Mouse (Mus musculus) layer of hippocampus, postnatal 25 days (tissue): ENCODE measurements at regions not wholly inside any gene's neighbourhood (a gene's known extent, or its start where the extent isn't known, plus 50 kb on each side); places are given as distances from the start of the nearest gene placed in this dataset.

Experiments used
- DNase-seq, 2 experiments: peaks; one replicate each; pipeline ENCODE4 v3.0.0; 2022; ENCODE audit warnings: mixed read lengths in 2 of 2, low spot score in 1 of 2; ENCODE audit errors: extremely low spot score in 1 of 2

DNA sequence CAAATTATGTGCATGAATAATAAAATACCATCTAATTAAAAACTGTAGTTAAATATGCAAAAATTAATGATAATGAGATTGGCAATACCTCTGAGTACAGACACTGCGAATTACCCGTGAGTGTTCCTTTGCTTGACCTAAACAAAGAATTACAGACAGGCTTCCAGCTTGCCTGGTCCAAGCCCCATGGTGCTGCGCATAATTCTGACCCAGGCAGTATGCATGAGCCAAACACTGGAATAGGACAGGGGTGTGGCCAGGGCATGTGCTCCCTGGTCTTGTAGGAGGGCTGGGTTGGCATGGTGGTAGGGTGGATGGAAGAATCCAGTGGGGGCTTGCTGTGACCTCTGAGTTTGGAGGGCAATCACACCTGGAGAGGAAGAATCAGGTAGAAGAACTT, 172.8 kb upstream of the Irx3 start:
- no peak for DNase-seq

DNA sequence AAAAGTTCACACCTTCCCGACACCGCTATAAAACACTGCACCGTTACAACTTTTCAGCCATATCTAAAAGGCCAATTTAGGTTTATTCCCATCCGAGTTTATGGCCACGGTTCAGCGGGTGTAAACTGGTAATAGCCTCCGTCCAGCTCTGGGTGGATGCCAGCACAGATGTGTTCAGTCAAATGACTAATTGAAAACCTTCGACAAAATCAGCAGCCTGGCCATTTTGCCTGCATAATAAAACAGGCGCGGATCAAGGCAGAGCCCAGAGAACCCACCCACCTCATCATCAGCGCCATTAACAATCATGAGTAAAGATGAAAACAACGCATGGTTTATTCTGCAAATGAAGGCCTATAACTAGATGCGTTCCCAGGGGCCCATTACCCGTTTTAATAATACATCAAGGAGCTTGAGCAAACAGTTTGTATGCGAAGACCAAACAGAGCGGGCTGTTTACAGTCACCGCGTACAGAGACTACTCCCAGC, 172.1 kb upstream of the Irx3 start:
- DNase-seq: no peak

DNA sequence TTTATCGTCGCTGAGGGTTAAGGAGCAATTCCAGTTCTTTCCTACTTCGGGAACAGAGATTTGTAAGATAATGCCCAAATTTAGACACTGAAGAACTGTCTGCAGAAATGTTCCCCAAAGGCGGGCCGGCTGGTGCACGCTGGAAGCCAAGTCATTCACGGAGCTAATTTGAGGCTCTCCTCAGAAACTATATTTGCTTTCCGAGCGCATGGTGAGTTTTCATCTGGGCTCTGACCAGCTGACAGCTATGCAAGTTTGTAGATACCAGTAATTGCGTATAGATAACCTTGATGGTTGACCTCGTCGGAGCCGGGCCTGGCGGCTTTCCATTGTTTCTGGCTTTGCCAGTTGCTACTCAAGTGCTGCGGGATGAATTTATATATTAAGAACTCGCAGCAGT, 165.5 kb upstream of the Irx3 start:
- DNase-seq: no peak

DNA sequence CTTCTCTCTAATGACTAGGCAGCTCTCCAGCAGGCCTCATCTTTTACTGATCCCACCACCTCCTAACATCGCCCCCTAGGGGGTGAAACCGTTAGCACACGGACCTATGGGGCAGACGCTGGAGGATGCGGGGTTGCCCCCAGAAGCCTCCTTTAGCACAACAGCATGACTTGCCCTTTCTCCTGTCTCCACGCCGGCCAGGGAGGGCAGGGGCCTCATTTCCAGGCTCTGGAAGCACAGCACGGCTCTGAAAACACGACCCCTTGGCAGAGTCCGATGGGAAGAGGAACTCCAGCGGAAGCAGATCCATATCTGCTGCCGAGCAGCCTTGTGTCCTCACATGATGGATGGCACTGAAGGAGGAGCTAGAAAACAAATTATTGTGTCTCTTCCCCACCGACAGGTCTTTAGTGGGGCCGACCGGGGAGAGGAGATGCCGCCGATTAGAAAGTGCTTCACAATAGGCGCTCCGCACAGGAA, 165.1 kb upstream of the Irx3 start:
- peak in 1 of 2 experiments; percentile 13 for DNase-seq

DNA sequence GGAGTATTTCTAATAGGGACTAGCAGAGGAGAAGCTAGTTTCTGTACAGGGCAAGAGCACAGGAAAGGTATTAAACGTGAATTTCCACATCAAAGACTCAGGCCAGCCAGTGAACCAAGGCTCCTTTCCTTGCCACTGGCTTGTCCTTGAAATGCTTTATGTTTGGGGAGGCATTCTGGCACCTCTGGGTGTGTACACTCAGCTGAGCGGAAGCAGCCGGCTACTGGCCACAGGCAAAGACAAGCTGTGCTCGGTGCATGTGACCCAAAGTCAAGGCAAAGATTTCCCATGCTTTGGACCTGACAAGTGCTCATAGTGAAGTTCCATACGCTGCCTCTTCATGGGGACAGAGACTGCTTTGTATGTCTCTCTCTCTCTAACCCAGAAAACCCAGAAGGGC, 159.8 kb upstream of the Irx3 start:
- no peak for DNase-seq

DNA sequence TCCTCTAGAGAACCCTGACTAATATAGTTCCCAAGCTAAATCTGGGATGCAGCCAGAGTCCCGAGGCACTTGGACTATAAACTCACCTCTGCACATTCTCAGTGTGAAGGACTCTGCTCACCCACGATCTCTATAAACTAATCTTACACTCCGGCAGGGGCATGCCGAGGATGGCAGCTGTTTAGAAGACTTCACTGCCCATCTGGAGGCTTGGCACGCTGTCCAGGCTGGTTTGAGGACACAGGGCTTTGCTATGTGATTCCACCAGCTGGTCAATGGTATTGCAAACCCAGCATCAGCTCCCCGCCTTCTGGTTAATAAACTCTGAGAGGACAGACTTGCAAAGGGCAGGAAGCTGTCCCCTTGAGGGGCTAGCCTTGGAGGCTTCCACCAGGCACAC, 153.3 kb upstream of the Irx3 start:
- DNase-seq: no peak

DNA sequence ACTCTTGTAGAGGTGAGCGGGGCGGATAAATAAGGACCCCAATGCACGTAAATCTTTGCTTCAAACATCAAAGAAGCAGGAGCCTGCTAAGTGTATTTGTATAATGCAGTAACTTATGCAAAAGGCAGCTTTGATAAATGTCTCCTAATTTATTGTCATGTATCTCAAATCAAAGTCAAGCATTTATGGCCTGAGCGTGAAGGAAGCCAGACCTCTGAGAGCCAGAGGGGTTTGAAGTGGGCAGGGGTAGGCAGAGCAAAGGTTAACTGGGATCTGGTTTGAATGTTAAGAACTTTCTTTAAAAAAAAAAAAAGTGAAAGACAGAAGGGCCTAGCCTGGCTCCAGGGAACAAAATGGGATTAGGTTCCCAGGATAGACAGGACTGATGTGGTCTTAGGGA, 151.1 kb upstream of the Irx3 start:
- no peak for DNase-seq

DNA sequence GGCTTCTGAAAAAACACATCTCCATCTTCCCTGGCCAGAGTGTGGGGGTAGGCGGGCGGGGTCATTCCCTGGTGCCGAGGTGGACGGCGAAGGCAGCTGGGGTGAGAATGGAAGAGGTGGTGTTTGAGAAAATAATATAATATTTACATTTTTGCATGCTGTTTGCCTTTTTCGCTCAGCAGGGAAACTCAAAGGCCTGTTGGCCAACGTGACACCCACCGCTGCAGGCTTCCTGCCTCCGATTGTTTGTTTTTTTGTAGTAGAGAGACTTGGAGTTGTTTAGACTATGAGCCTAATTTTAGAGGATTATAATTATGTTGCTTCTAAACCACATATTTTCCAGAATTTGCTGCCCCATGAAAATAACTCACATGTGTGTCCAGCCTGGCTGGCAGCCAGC, 147.2 kb upstream of the Irx3 start:
- no peak for DNase-seq

DNA sequence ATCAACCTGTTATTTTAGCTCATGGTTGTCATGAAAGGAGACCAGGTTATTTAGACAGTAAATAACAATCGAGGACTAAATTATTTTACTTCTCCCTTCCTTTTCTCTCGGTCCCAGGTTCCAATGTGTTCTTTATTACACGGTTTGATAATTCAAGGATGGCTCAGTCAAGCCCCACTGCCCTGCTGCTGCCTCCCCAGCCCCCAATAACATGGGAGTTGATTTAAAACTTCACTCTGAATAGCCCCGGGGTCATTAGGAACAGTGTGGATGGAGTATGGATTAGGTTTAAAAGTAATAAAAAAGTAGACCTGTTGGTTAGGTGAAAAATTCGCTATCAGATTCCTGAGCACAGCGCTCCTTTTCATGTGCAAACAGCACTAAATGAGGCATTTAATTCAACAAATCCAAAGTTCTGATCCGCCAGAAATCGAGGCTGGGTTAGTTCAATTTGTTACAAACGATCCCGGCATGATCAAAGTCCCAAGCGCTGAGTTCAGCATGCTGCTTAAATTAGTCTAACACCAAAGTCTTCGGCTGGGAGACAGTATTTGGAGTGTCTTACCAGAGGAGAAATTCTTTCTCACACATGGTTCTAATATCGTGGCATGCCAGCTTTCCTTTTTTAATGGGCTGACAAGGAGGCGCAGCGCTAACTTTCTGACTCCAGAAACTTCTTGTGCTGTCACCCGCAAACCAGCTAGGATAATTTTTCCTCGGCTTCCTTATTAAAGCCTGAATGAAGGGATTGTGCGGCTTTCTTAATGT, 146.5 kb upstream of the Irx3 start:
- DNase-seq: no peak

DNA sequence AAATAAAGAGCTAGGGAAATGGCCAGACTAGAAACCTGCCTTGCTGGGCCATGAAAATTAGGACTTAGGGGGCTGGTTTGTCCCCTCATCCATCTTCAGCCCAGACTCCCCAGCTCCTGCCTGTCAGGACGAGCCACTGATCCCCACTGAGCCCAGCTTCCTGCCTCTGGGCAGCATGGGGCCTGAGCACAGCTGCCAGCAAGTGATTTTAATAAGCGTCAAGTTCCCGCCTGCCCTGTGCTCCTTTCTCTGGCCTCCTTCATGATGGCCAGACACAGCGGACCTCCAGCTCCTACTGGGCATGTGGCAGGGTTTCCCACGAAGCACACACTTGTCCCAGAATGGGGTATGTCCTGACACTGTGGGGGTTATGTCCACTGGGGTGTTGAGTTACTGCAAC, 139.1 kb upstream of the Irx3 start:
- DNase-seq: no peak

DNA sequence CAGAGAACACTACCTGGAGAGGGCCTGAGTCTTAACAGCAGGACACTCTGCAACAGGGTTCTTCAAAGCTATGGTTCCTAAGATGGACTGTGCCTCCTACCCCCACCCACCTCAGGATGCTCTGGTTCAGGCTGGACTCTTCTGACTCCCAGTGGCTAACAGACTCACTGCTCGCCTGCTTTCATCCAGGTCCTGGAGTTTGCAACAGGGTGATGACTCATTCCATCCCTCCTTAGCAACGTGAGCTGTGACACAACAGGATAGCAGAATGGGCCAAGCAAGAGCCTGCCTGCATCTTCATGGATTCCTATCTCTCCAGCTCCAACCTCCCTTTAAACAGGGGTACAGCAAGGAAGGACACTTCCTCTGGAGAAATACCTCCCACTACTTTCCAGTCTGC, 135.4 kb upstream of the Irx3 start:
- no peak for DNase-seq

DNA sequence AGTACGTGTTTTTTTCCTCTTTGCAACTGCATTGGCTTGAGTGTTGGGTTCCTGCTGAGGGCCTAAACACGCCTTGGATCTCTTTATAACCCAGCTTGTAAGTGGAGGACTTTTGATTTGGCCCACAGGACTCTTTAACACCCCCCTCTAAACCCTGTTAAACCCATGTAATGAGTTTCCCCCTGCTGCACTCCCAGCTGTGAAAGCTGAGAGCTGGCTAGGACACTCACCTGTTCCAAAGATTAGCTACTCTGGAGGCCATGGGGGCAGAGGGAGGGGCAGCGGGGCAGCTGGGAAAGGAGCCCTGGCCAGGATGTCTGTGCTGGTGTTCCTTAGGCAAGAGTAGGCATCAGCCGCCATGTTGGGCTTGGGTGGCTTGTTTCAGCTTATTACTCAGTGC, 128.7 kb upstream of the Irx3 start:
- no peak for DNase-seq

DNA sequence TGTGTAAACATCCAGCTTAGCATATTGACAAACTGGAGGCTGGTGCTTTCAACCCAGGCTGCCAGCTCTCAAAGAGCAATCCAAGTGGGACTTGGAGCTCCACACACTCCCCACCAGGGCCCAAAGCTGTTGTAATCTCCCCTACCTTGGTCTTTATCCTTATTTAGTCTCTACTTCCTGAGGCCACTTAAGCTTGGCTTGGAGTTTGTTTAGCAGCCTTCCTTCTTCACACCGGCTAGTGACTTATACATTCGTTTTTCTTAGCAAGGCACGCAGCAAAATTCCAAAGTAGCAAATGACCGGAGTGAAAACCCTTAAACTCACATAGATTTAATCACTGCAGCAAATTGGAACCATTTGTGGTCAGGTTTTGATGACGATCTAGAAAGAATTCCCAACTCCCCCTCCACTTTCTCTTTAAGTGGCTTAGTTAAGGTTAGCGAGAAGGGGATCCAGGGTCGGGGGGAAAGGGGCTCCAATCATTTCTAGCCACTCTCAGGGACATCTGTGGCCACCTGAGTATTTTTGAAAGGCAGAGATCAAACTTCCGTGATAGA, 124.2 kb upstream of the Irx3 start:
- no peak for DNase-seq

DNA sequence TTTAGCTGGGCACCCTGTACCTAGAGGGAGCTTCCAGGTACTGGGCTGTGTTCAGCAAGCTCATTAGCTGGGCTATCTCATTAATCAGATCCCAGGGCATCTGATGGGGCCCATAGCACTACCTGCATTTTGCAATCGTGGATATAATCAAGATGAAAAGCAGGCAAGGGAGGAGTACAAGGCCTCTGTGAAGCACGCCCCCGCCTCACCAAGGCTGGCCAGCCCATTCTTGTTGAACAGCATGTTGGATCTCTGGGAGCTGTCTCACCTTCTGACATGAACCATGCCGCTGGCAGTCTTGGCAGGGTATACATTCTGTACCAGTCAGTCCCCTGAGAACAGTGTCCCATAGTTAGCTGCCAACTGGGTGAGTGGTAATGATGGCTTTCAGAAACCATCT, 122.3 kb upstream of the Irx3 start:
- no peak for DNase-seq

DNA sequence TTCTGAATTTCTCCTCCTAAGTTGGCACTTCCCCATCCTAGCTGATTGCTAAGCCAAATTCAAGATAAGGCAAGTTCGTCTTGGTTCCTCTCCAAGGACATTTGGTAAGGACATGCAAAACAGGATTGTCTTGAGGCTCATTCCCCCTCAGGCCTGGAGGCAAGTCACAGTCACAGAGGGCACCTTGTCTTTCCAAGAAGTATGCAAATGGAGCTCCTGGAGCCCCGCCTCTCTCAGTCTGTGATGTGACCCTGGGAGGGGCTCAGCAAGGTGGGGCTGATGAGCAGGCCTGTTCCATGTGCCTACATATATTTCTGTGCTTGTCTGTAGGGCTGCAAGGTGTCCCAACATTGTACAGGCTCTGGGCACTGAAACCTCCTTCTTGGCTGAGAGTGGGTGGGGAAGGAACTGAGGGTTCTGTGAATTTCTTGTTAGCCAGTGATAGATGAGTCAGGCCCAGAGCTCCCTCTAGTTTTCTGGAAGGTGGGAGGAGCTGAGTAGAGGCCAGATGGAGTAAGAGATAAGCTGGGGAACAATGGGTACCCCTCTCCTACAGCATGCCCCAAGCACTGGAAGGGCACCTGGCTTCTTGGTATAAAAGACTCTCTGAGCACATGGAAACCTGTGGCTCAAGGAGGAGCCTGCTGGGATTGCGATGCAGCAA, 120.5 kb upstream of the Irx3 start:
- DNase-seq: no peak

DNA sequence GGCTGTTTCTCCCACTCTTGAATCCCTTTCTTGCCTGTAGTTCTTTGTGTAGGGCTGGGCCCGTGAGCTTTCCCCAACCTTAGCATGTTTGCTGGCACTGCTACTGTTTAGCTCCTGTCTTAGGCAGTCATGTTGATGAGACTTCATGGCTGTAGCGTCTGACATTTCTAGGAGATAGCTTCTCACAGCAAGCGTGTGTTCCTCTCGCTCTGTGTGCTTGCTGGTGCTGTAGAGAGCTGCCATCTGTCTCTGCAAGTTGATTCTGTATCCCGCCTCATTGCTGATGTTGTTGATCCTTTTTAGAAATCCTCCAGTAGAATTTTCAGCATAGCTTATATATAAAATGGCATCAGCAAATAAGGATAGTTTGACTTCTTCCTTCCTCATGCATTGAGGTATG, 116.0 kb upstream of the Irx3 start:
- DNase-seq: no peak

DNA sequence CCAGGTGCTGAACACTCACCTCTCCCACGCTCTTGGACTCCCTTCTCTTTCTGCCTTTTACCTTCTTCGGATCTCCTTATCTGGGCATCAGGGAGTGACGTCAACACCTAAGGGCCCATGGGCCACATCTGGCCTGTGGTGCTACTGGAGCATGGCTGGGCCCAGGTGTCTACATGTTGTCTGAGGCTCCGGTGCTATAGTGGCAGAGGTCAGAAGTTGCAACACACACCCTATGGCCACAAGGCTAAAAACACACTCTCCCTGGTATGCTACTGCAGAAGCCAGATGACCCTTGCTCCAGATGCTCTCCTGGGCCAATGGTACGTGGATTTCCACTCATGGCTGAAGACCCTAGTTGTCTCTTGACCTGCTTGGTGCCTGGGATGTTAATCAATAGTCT, 112.1 kb upstream of the Irx3 start:
- DNase-seq: no peak

DNA sequence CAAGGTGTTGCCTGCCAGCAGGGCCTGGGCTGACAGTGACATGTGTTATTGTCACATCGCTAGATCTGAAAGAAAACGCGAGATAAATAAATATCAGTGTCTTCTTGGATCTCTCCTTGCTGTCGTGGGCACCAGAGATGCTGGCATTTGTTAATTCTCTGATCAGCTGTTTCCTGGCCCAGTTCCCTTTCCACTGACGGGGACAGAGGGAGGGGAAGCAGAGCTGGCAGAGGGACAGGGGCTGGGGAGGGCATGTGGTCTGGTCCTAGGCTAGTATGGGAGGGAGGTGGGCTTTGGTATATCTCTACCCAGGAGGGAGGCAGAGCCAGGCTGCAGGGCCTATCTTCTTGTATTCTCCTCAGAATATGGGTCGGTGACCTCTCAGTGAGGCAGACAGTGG, 111.3 kb upstream of the Irx3 start:
- no peak for DNase-seq

DNA sequence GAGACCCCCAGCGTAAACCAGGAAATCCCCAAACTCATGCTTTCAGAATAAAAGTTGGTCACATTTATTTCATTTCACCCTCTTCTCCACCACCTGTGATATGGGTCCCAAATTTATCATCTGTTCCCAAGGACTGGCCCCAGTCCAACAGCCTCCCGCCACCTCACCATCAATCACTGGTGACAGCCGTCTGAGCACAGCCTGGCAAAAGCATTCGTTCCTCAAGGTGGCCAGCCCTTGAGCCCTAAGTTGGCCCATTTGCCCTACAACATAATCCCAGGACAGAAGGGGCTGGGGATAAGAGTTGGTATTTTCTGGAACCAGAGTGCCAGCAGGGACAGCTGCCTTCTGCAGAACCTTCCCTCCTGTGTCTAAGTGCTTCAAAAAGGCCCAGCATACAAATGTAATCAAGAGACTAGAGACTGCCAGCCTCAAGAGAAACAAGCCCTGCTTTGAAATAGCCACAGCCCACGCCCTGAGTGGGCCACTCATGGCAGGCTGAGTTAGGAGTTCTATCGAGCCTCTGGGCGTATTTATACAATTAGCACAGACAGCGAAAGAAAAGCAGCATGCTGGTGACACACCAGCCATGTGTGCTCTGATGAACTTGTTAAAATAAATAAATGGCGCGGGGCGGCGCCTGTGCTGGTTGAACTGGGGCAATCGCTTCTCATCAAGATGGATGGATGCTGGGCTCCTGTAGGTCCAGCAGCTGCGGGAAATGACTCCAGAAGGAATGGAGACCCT, 107.9 kb upstream of the Irx3 start:
- DNase-seq: peak; percentile 15 to 19

DNA sequence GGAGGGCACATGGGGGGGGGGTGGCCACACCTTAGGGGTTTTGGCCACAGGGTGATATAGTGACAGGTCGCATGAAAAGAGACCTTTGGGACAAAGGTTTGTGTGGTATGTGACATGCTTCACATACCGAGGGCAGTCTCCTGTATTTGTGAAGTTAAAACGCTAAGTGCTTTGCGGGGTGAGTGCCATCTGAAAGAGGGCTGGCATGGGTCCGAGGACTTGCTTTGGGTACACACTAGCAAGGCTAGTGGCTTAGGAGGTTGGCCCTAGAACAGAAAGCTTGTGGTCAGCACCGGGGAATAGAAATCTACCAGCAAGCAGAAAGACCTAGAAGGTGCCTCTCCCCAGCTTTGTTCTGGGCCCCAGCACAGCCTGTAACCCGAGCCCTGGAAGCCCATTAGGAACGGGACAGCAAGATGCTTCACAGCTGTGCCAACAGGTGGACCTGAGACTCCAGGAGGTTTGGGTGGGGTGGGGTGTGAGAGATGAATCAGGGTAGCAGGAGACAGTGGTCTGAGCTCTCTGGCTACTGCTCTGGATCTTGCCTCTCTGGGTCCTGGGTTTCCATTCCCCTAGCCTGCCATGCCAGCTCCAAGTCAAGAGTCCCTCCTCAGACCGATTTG, 107.0 kb upstream of the Irx3 start:
- no peak for DNase-seq

DNA sequence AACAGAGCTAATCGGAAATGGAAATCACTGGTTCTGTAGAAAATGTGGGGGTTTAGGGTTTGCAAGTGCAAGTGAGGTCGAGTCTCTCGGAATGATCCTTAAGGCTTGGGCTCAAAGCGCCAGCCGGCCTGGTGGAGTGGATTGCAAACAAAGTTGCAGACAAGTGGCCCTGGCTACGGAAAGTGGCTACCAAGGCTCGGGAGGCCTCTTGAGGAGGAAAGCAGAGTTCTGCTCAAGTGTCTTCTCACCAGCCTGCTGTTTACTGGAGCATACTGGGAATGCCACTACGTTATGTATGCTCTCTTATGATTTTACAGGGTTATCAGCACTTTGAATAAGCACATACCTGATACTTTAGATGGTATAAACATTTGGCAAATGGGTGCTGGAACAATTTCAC, 105.3 kb upstream of the Irx3 start:
- no peak for DNase-seq
